Mouse (Mus musculus) adrenal gland, adult 18-20 months (tissue): Measurements from ENCODE around the gene Nelfb. TPM values are rescaled to one million over a fixed set of nuclear protein-coding genes. Genes with fewer than 3 reads are reported as not detected.

ENCODE experiments used
- DNase-seq, 2 experiments: peaks; one replicate each; pipeline ENCODE4 v3.0.0; 2021 to 2022; ENCODE audit warnings: low spot score in 2 of 2
- total RNA-seq, 2 experiments: library from RNA; stranded (reverse); gene quantifications; 1 replicate in 1 of 2; 2 replicates in 1 of 2; pipeline ENCODE4 v1.2.3; 2021

The Nelfb gene
- total RNA-seq, 2 experiments from 2014 or later = 48.8 to 49.5 TPM

- no peak for DNase-seq
Measured at GRCm38 (mm10) chr2:25233421-25233820, 22.1 kb upstream of the Nelfb start.

GRCm38 (mm10) chr2:25231038-25231437 is 19.7 kb upstream of the Nelfb start:
- DNase-seq = no peak

- DNase-seq = no peak
Measured at GRCm38 (mm10) chr2:25230581-25230980, 19.3 kb upstream of the Nelfb start.

- no peak for DNase-seq
Measured at GRCm38 (mm10) chr2:25229582-25229981, 18.3 kb upstream of the Nelfb start.

GRCm38 (mm10) chr2:25228995-25229530 is 17.8 kb upstream of the Nelfb start:
- DNase-seq = no peak

GRCm38 (mm10) chr2:25228431-25228889 is 17.2 kb upstream of the Nelfb start:
- DNase-seq = peak; percentile 78 to 83

GRCm38 (mm10) chr2:25227406-25227805 is 16.1 kb upstream of the Nelfb start:
- no peak for DNase-seq

- no peak for DNase-seq
Measured at GRCm38 (mm10) chr2:25226864-25227263, 15.6 kb upstream of the Nelfb start.

- no peak for DNase-seq
Measured at GRCm38 (mm10) chr2:25225811-25226379, 14.6 kb upstream of the Nelfb start.

GRCm38 (mm10) chr2:25224766-25225752 is 13.8 kb upstream of the Nelfb start:
- DNase-seq = peak; percentile 86 to 87

- DNase-seq = no peak
Measured at GRCm38 (mm10) chr2:25224492-25224765, 13.1 kb upstream of the Nelfb start, which contains the start of gene Tubb4b. Tubb4b (minus strand) TSS chr2:25224702.

GRCm38 (mm10) chr2:25223681-25224491 is 12.6 kb upstream of the Nelfb start:
- peak; percentile 82 for DNase-seq

- DNase-seq = no peak
Measured at GRCm38 (mm10) chr2:25221331-25221772, 10.1 kb upstream of the Nelfb start.

GRCm38 (mm10) chr2:25218445-25218844 is 7.2 kb upstream of the Nelfb start, which contains the start of gene Fam166a:
Fam166a (plus strand) TSS chr2:25218745.
- no peak for DNase-seq

- DNase-seq = no peak
Measured at GRCm38 (mm10) chr2:25217666-25218065, 6.4 kb upstream of the Nelfb start.

- DNase-seq = no peak
Measured at GRCm38 (mm10) chr2:25214444-25214843, 3.2 kb upstream of the Nelfb start, which contains the start of gene Stpg3. Stpg3 (minus strand) TSS chr2:25214637.

GRCm38 (mm10) chr2:25213266-25213865 is 2.1 kb upstream of the Nelfb start:
- DNase-seq = no peak

GRCm38 (mm10) chr2:25210686-25211085 is 603 bp downstream of the Nelfb start:
- no peak for DNase-seq

- DNase-seq = no peak
Measured at GRCm38 (mm10) chr2:25207593-25207992, 3.7 kb downstream of the Nelfb start.

- no peak for DNase-seq
Measured at GRCm38 (mm10) chr2:25203631-25204214, 7.6 kb downstream of the Nelfb start.
